Mouse (Mus musculus): ENCODE data around the gene Ccdc38. TPM values are rescaled to one million over a fixed set of nuclear protein-coding genes. Genes with fewer than 3 reads are reported as not detected.

The Ccdc38 gene
- polyA plus RNA-seq (2015; fragmentation: Nextera tagmentation; extraction: Ambion mirVana), result 0.08 TPM in 2 replicates

- ATAC-seq (ENCODE audit: insufficient read depth), result no peak
- 54% methylated on average over 17 of the region's 17 CpGs for WGBS (ENCODE audit: insufficient replicate concordance)
- Histone ChIP-seq H3K4me3 (replicated peaks) (peak within 1 kb of the TSS; percentile 53), H3K9me3 (replicated peaks) (no peaks in the 10 kb centered on the region), H3K27ac (replicated peaks) (peak within 1 kb of the TSS; percentile 53; the same call in 1 of the 2 replicates), H3K36me3 (replicated peaks) (no peaks in the 10 kb centered on the region), H3K4me2 (peak within 1 kb of the TSS; percentile 72), H3K27me3 (peaks cover 24% of the 10 kb centered on the region), H3K9ac (peak within 1 kb of the TSS; percentile 40), H3K4me1 (replicated peaks) (peaks cover 15% of the 10 kb centered on the region)
These were observed at the start of gene Ccdc38 for GRCm38 (mm10) chr10:93540431-93541210. TSS of gene Ccdc38 (plus strand) at chr10:93540632.

GRCm38 (mm10) chr10:93500864-93501263 is 39.6 kb upstream of the Ccdc38 start:
- Histone ChIP-seq H3K9me3 (replicated peaks) (no peaks in the 10 kb centered on the region), H3K4me1 (replicated peaks) (no peaks in the 10 kb centered on the region), H3K9ac (no peak overlapping the region), H3K27me3 (no peaks in the 10 kb centered on the region), H3K27ac (replicated peaks) (no peak overlapping the region), H3K4me3 (replicated peaks) (no peak overlapping the region), H3K36me3 (replicated peaks) (no peaks in the 10 kb centered on the region), H3K4me2 (no peak overlapping the region)
- WGBS (ENCODE audit: insufficient replicate concordance), result 49% methylated on average over 10 of the region's 10 CpGs
- ATAC-seq (ENCODE audit: insufficient read depth), result no peak

DNA sequence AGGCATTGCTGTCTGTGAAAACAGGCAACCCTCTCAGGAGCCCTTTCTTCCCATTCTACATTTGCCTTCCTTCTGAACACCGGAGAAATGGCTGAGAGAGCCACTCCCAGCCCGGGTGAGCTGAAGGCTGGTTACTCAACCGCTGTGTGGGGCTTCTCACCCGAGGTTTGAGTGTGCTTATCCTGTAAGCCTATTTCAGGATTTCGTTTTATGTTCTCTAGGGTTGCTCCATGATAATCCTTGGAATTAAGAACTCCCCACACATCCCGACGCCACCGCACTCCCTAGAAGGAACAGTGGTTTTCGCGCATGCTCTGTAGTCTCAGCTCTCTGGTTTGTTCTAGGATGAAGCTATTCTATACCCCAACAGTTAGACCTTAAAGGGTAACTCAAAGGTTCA is 39.1 kb upstream of the Ccdc38 start:
- H3K4me3 ChIP-seq (replicated peaks), result no peak overlapping the region
- H3K27ac ChIP-seq (replicated peaks), result no peak overlapping the region
- 70% methylated on average over 10 of the region's 10 CpGs for WGBS (ENCODE audit: insufficient replicate concordance)
- no peak for ATAC-seq (ENCODE audit: insufficient read depth)
- no peaks in the 10 kb centered on the region for H3K27me3 ChIP-seq
- H3K4me2 ChIP-seq, result no peak overlapping the region
- H3K9ac ChIP-seq, result no peak overlapping the region
- no peaks in the 10 kb centered on the region for H3K36me3 ChIP-seq (replicated peaks)
- H3K9me3 ChIP-seq (replicated peaks), result no peaks in the 10 kb centered on the region
- no peaks in the 10 kb centered on the region for H3K4me1 ChIP-seq (replicated peaks)

- no peak for ATAC-seq (ENCODE audit: insufficient read depth)
- Histone ChIP-seq H3K36me3 (replicated peaks) (no peaks in the 10 kb centered on the region), H3K27ac (replicated peaks) (no peak overlapping the region), H3K4me1 (replicated peaks) (no peaks in the 10 kb centered on the region), H3K4me2 (no peak overlapping the region), H3K4me3 (replicated peaks) (no peak overlapping the region), H3K9ac (no peak overlapping the region), H3K27me3 (no peaks in the 10 kb centered on the region), H3K9me3 (replicated peaks) (no peaks in the 10 kb centered on the region)
- 69% methylated on average over 7 of the region's 7 CpGs for WGBS (ENCODE audit: insufficient replicate concordance)
These were observed 32.0 kb upstream of the Ccdc38 start for GRCm38 (mm10) chr10:93508383-93508970.

GRCm38 (mm10) chr10:93509532-93510153 is 30.8 kb upstream of the Ccdc38 start:
- WGBS (ENCODE audit: insufficient replicate concordance), result 64% methylated on average over 15 of the region's 15 CpGs
- no peak overlapping the region for H3K27ac ChIP-seq (replicated peaks)
- H3K36me3 ChIP-seq (replicated peaks), result no peaks in the 10 kb centered on the region
- no peaks in the 10 kb centered on the region for H3K9me3 ChIP-seq (replicated peaks)
- H3K4me3 ChIP-seq (replicated peaks), result no peak overlapping the region
- H3K9ac ChIP-seq, result no peak overlapping the region
- ATAC-seq (ENCODE audit: insufficient read depth), result no peak
- H3K4me2 ChIP-seq, result no peak overlapping the region
- H3K27me3 ChIP-seq, result no peaks in the 10 kb centered on the region
- no peaks in the 10 kb centered on the region for H3K4me1 ChIP-seq (replicated peaks)

DNA sequence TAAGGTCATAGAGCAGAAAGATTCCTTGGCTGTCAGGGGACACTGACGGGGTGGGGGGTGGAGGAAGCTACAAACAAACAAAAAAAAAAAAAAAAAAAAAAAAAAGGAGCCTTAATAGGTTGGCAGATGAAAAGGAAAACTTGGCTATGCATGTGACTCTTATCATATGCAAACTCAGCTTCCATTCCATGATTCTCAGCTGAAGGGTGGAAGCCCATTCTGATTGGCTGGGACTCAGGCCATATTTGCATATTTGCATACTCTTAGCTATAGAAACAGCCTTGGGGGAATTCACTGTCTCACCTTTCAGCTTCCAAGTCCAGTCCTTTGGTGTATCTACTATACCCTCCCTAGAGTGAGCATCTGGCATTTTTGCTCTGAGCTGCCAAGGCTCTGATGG is 25.0 kb upstream of the Ccdc38 start:
- Histone ChIP-seq H3K36me3 (replicated peaks) (no peaks in the 10 kb centered on the region), H3K9me3 (replicated peaks) (no peaks in the 10 kb centered on the region), H3K9ac (no peak overlapping the region), H3K4me2 (no peak overlapping the region), H3K4me3 (replicated peaks) (no peak overlapping the region), H3K4me1 (replicated peaks) (0 out of 2 replicates have a peak, but pooled peaks cover 5% of the 10 kb centered on the region), H3K27me3 (no peaks in the 10 kb centered on the region), H3K27ac (replicated peaks) (0 out of 2 replicates have a peak overlapping the region, but pooled peaks have one; percentile 24)
- WGBS (ENCODE audit: insufficient replicate concordance), result 21% methylated on average over 1 of the region's 1 CpGs
- ATAC-seq (ENCODE audit: insufficient read depth), result no peak

DNA sequence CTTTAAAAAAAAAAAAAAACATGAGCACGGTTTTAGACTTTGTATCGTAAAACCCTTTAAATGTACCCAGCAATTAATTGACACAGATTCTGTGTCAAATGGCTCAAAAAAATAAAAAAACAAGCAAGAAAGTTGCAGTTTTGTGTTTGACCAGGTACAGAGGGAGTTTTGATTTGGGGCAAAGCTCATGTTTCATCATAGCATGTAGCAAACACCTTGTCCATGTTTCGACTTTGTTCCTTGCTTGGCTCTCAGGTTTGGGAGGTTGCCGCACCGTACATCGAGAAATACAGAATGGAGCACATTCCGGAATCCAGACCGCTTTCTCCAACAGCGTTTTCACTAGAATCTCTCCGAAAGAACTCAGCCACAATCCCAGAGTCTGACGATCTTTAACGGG is 24.5 kb upstream of the Ccdc38 start:
- no peak overlapping the region for H3K4me2 ChIP-seq
- no peak overlapping the region for H3K4me3 ChIP-seq (replicated peaks)
- H3K27me3 ChIP-seq, result no peaks in the 10 kb centered on the region
- ATAC-seq (ENCODE audit: insufficient read depth), result no peak
- H3K9ac ChIP-seq, result no peak overlapping the region
- WGBS (ENCODE audit: insufficient replicate concordance), result 71% methylated on average over 12 of the region's 12 CpGs
- no peaks in the 10 kb centered on the region for H3K9me3 ChIP-seq (replicated peaks)
- H3K36me3 ChIP-seq (replicated peaks), result no peaks in the 10 kb centered on the region
- H3K27ac ChIP-seq (replicated peaks), result peak overlapping the region; percentile 69
- H3K4me1 ChIP-seq (replicated peaks), result 0 out of 2 replicates have a peak, but pooled peaks cover 5% of the 10 kb centered on the region

DNA sequence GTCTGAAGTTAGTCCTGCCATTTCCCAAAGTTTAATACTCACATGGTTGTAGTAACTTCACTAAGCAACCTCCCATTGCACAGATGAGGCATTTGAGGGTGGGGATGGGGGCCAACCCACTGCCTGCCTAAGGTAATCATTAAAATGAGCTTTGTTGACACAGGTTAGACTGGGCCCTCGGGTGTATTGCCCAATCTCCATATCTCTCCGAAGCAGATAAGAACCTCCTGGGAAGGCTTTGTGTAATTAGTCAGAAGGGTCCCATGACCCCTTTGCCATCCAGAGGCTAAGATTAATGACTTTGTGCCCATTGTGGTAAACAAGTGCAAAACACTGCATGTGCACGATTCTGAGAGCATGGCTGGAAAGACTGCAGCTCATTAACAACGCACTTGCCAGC is 22.7 kb upstream of the Ccdc38 start:
- Histone ChIP-seq H3K9me3 (replicated peaks) (no peaks in the 10 kb centered on the region), H3K27me3 (no peaks in the 10 kb centered on the region), H3K36me3 (replicated peaks) (no peaks in the 10 kb centered on the region), H3K9ac (no peak overlapping the region), H3K4me2 (no peak overlapping the region), H3K27ac (replicated peaks) (peak overlapping the region; percentile 34), H3K4me1 (replicated peaks) (0 out of 2 replicates have a peak, but pooled peaks cover 5% of the 10 kb centered on the region), H3K4me3 (replicated peaks) (no peak overlapping the region)
- 26% methylated on average over 4 of the region's 4 CpGs for WGBS (ENCODE audit: insufficient replicate concordance)
- ATAC-seq (ENCODE audit: insufficient read depth), result peak; percentile 70

DNA sequence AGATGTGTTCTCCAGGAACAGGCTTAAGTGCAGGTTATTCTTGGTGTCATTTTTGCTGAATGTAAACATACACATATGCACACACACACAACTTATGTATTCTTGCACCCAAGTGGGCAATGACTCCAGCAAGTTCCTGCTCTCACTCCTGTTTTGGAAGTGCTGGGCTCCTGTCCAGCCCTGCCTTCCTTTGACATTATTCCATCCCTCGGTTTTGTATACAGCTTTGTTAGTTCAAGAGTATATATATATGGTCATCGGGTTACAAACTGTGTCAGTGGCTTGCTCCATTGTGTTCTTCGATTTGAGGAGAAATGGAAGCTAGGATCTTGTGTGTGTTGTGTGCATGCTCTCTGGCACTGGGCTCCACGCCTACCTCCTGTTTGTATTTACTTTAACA is 22.2 kb upstream of the Ccdc38 start:
- 53% methylated on average over 4 of the region's 4 CpGs for WGBS (ENCODE audit: insufficient replicate concordance)
- Histone ChIP-seq H3K36me3 (replicated peaks) (no peaks in the 10 kb centered on the region), H3K27ac (replicated peaks) (peak overlapping the region; percentile 34), H3K27me3 (no peaks in the 10 kb centered on the region), H3K4me3 (replicated peaks) (no peak overlapping the region), H3K9me3 (replicated peaks) (no peaks in the 10 kb centered on the region), H3K4me1 (replicated peaks) (0 out of 2 replicates have a peak, but pooled peaks cover 5% of the 10 kb centered on the region), H3K4me2 (no peak overlapping the region), H3K9ac (no peak overlapping the region)
- peak; percentile 13; the same call in 1 of the 2 replicates for ATAC-seq (ENCODE audit: insufficient read depth)

DNA sequence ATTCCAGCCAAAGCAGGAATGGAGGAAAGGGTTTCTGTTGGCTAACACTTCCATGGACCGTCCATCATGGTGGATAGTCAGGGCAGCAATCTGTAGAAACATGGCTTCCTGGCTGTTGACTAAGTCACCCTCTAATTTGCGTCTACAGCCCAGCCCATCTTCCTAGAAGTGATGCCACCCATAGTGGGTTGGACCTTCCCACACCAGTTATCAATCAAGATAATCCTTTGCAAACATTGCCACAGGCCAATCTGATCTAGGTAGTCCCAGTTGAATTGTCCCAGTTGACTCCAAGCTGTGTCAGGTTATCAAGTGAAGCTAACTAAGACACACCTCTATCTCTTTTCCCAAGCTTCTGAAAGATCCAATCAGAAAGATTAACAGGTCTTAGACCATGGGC is 21.8 kb upstream of the Ccdc38 start:
- Histone ChIP-seq H3K4me2 (no peak overlapping the region), H3K4me3 (replicated peaks) (no peak overlapping the region)
- no peak for ATAC-seq (ENCODE audit: insufficient read depth)

DNA sequence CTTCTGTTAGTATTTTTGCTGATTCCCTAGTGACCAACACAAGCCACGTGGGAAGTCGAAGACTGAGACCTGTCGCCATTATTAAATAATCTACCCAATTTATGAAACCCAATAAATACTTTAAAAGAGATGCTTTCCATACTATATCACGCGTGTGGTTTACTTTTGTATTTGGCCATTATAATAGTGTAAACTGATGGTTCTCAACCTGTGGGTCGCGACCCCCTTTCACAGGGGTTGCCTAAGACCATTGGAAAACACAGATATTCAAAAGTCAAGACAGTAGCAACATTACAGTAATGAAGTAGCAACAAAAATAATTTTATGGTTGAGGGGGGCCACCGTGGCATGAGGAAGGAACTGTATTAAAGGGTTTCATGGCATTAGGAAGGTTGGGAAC is 21.3 kb upstream of the Ccdc38 start:
- Histone ChIP-seq H3K4me2 (no peak overlapping the region), H3K9me3 (replicated peaks) (no peaks in the 10 kb centered on the region), H3K9ac (no peak overlapping the region), H3K4me1 (replicated peaks) (0 out of 2 replicates have a peak, but pooled peaks cover 5% of the 10 kb centered on the region), H3K36me3 (replicated peaks) (no peaks in the 10 kb centered on the region), H3K27ac (replicated peaks) (no peak overlapping the region), H3K27me3 (no peaks in the 10 kb centered on the region), H3K4me3 (replicated peaks) (no peak overlapping the region)
- no peak for ATAC-seq (ENCODE audit: insufficient read depth)
- 70% methylated on average over 8 of the region's 8 CpGs for WGBS (ENCODE audit: insufficient replicate concordance)

More for the DNA sequence above, 21.8 kb upstream of the Ccdc38 start:
- Histone ChIP-seq H3K27me3 (no peaks in the 10 kb centered on the region), H3K9ac (no peak overlapping the region), H3K27ac (replicated peaks) (0 out of 2 replicates have a peak overlapping the region, but pooled peaks have one; percentile 34), H3K9me3 (replicated peaks) (no peaks in the 10 kb centered on the region), H3K36me3 (replicated peaks) (no peaks in the 10 kb centered on the region), H3K4me1 (replicated peaks) (0 out of 2 replicates have a peak, but pooled peaks cover 5% of the 10 kb centered on the region)
- 57% methylated on average over 2 of the region's 2 CpGs for WGBS (ENCODE audit: insufficient replicate concordance)
